Mouse (Mus musculus): ENCODE measurements at regions not wholly inside any gene's neighbourhood (a gene's known extent, or its start where the extent isn't known, plus 50 kb on each side); places are given as distances from the start of the nearest gene placed in this dataset.

DNA sequence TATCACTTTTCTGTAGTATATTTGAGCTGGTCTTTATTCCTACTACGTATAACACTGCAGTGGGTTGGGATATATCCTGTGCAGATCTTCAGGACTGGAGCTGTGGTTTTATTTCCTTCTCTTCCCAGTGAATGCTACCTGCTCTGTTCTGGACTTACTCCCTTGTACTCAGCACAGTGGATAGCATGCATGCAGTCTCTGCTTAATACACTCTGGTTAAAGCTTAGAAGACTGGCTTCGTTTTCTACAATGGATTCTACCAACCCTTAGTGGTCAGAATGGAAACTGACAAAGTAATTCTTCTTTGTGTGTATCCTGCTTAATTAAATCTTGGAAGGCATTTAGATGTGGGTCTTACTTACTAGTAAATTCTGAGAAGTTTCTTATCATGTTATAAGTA is 292.3 kb downstream of the 1700017N19Rik start:
- TF ChIP-seq CTCF (IDR thresholded peaks at IDR 0.05; ENCODE audit: borderline replicate concordance, extremely low read depth, insufficient read depth, insufficient read length) (no peak), POLR2A (IDR thresholded peaks at IDR 0.05; ENCODE audit: borderline replicate concordance, extremely low read depth, insufficient read depth, insufficient read length, poor library complexity, severe bottlenecking) (no peak)
